Comparison of ENCODE assay signal across 8 mouse cellular contexts in genomic region chr13:33762293-33763125, GRCm38 (mm10).
A peak's percentile ranks its signal among the peaks of the same experiment; 100 is the strongest.
DNase-seq lines count a peak whose midpoint lies in the region; ATAC-seq and TF ChIP-seq lines count a peak whose summit lies in the region.

No protein-coding gene starts in this region.

- TF ChIP-seq POLR2A in cerebellum, adult 2 months (IDR thresholded peaks at IDR 0.05; ENCODE audit: borderline replicate concordance, insufficient read depth, low read length) = no peak

- H3K9ac ChIP-seq in midbrain, embryonic 13.5 days (replicated peaks) = no peak overlapping the region
- H3K9ac ChIP-seq in intestine, embryonic 16.5 days (ENCODE audit: low read depth, low read length) = peak overlapping the region; percentile 53
- no peak overlapping the region for H3K9ac ChIP-seq in midbrain, embryonic 14.5 days (replicated peaks; ENCODE audit: low read length)

- WGBS in midbrain, embryonic 10.5 days = 50% methylated on average over 18 of the region's 18 CpGs
- WGBS in midbrain, embryonic 13.5 days = 59% methylated on average over 18 of the region's 18 CpGs
- WGBS in cerebellum, adult 2 months = 44% methylated on average over 18 of the region's 18 CpGs
- WGBS in intestine, embryonic 16.5 days = 33% methylated on average over 18 of the region's 18 CpGs
- WGBS in midbrain, embryonic 14.5 days = 58% methylated on average over 18 of the region's 18 CpGs

- peaks cover 25% of the 10 kb centered on the region for H3K9me3 ChIP-seq in midbrain, embryonic 10.5 days (replicated peaks)
- peaks cover 5% of the 10 kb centered on the region; the same call in 1 of the 2 replicates for H3K9me3 ChIP-seq in midbrain, embryonic 13.5 days
- no peaks in the 10 kb centered on the region for H3K9me3 ChIP-seq in intestine, embryonic 16.5 days (ENCODE audit: control insufficient read depth, low read length)
- peaks cover 7% of the 10 kb centered on the region; the same call in 1 of the 2 replicates for H3K9me3 ChIP-seq in midbrain, embryonic 14.5 days (ENCODE audit: control insufficient read depth, low read length)

- H3K4me1 ChIP-seq in midbrain, embryonic 10.5 days = no peaks in the 10 kb centered on the region
- H3K4me1 ChIP-seq in midbrain, embryonic 13.5 days (replicated peaks) = no peaks in the 10 kb centered on the region
- no peaks in the 10 kb centered on the region for H3K4me1 ChIP-seq in cerebellum, adult 2 months (ENCODE audit: control insufficient read depth, insufficient read depth, low read length)
- no peaks in the 10 kb centered on the region for H3K4me1 ChIP-seq in intestine, embryonic 16.5 days (ENCODE audit: control insufficient read depth, insufficient read depth, low read length)
- H3K4me1 ChIP-seq in midbrain, embryonic 14.5 days (ENCODE audit: control insufficient read depth, insufficient read depth, low read length) = no peaks in the 10 kb centered on the region

- intact Hi-C loops in gastrocnemius, adult 2 months (cut with DNase I) = no loop called here
- intact Hi-C loops in left cerebral cortex, postnatal 10 days (cut with DNase I) = loop anchor here (2.0 kb wide), 1 partner anchor 860 kb away; no protein-coding TSS in a partner anchor

- H3K36me3 ChIP-seq in midbrain, embryonic 10.5 days = no peaks in the 10 kb centered on the region
- H3K36me3 ChIP-seq in midbrain, embryonic 13.5 days = no peaks in the 10 kb centered on the region
- H3K36me3 ChIP-seq in intestine, embryonic 16.5 days (ENCODE audit: control insufficient read depth, insufficient read depth, low read length) = no peaks in the 10 kb centered on the region
- H3K36me3 ChIP-seq in midbrain, embryonic 14.5 days (ENCODE audit: control insufficient read depth, insufficient read depth, low read length) = no peaks in the 10 kb centered on the region

- H3K4me3 ChIP-seq in midbrain, embryonic 10.5 days = no peak overlapping the region
- H3K4me3 ChIP-seq in midbrain, embryonic 13.5 days (replicated peaks) = no peak overlapping the region
- no peak overlapping the region for H3K4me3 ChIP-seq in cerebellum, adult 2 months (replicated peaks; ENCODE audit: insufficient read depth, low read depth, low read length)
- H3K4me3 ChIP-seq in gastrocnemius, adult 2 months = peak overlapping the region; percentile 69
- H3K4me3 ChIP-seq in intestine, embryonic 16.5 days (ENCODE audit: low read length) = peak overlapping the region; percentile 40
- no peak overlapping the region for H3K4me3 ChIP-seq in midbrain, embryonic 14.5 days (replicated peaks; ENCODE audit: low read depth, low read length)

- no peak overlapping the region for H3K4me2 ChIP-seq in midbrain, embryonic 13.5 days (replicated peaks)
- peak overlapping the region; percentile 47 for H3K4me2 ChIP-seq in intestine, embryonic 16.5 days (ENCODE audit: low read depth, low read length)
- H3K4me2 ChIP-seq in midbrain, embryonic 14.5 days (ENCODE audit: low read length) = no peak overlapping the region

- peak; percentile 51; the same call in 1 of the 2 replicates for TF ChIP-seq CTCF in cerebellum, adult 2 months (IDR thresholded peaks at IDR 0.05; ENCODE audit: borderline replicate concordance, insufficient read depth, low read depth, low read length)
- peak; percentile 51 for TF ChIP-seq CTCF in gastrocnemius, adult 2 months (IDR thresholded peaks at IDR 0.05)

- H3K27me3 ChIP-seq in midbrain, embryonic 10.5 days (ENCODE audit: low read depth, poor library complexity, severe bottlenecking) = no peaks in the 10 kb centered on the region
- H3K27me3 ChIP-seq in midbrain, embryonic 13.5 days = no peaks in the 10 kb centered on the region
- no peaks in the 10 kb centered on the region for H3K27me3 ChIP-seq in cerebellum, adult 2 months (ENCODE audit: control insufficient read depth, insufficient read depth, low read length)
- no peaks in the 10 kb centered on the region for H3K27me3 ChIP-seq in intestine, embryonic 16.5 days (replicated peaks; ENCODE audit: control insufficient read depth, insufficient read depth, low read length)
- H3K27me3 ChIP-seq in midbrain, embryonic 14.5 days (ENCODE audit: control insufficient read depth, insufficient read depth, low read length) = no peaks in the 10 kb centered on the region

- no peak overlapping the region for H3K27ac ChIP-seq in midbrain, embryonic 10.5 days (replicated peaks)
- H3K27ac ChIP-seq in midbrain, embryonic 13.5 days = no peak overlapping the region
- no peak overlapping the region for H3K27ac ChIP-seq in cerebellum, adult 2 months (ENCODE audit: insufficient read depth, low read length)
- peak overlapping the region; percentile 63 for H3K27ac ChIP-seq in gastrocnemius, adult 2 months
- H3K27ac ChIP-seq in intestine, embryonic 16.5 days (ENCODE audit: low read length) = peak overlapping the region; percentile 39; the same call in 1 of the 2 replicates
- no peak overlapping the region for H3K27ac ChIP-seq in midbrain, embryonic 14.5 days (replicated peaks; ENCODE audit: low read depth, low read length)

- ATAC-seq in midbrain, embryonic 13.5 days = no peak
- peak; percentile 68 for ATAC-seq in intestine, embryonic 16.5 days
- ATAC-seq in midbrain, embryonic 14.5 days (ENCODE audit: low FRiP score, low TSS enrichment) = no peak

- DNase-seq in midbrain, embryonic 10.5 days (ENCODE audit: low spot score) = peak; percentile 21
- peak; percentile 48 to 65 for DNase-seq in cerebellum, adult 2 months
- DNase-seq in gastrocnemius, adult 2 months = peak; percentile 53
- DNase-seq in left cerebral cortex, postnatal 10 days (ENCODE audit: extremely low spot score in 1 of 2, low spot score in 2 of 2) = peak; percentile 61 to 74
- DNase-seq in midbrain, embryonic 14.5 days = peak; percentile 68
- peak; percentile 11 for DNase-seq in urinary bladder, postnatal 10 days (ENCODE audit: low spot score)

Comparison
In these comparisons a context has a peak if more than half of its experiments do, and no peak if none do; other contexts are left out.
1. DNase-seq: peak in every context shown above with its lines; median percentile 68 in midbrain, embryonic 14.5 days; 68 in left cerebral cortex, postnatal 10 days; 56 in cerebellum, adult 2 months; 53 in gastrocnemius, adult 2 months; 21 in midbrain, embryonic 10.5 days; 11 in urinary bladder, postnatal 10 days.
2. H3K27ac ChIP-seq: peak in gastrocnemius, adult 2 months (single experiment) and intestine, embryonic 16.5 days (single experiment); none in midbrain, embryonic 10.5 days (single experiment), midbrain, embryonic 13.5 days (single experiment), cerebellum, adult 2 months (single experiment) and midbrain, embryonic 14.5 days (single experiment).
3. H3K4me3 ChIP-seq: peak in gastrocnemius, adult 2 months (single experiment) and intestine, embryonic 16.5 days (single experiment); none in midbrain, embryonic 10.5 days (single experiment), midbrain, embryonic 13.5 days (single experiment), cerebellum, adult 2 months (single experiment) and midbrain, embryonic 14.5 days (single experiment).